Mouse (Mus musculus) brain, embryonic 18.5 days (tissue): ENCODE measurements around the gene Gpbp1l1.

Experiments
- DNase-seq: peaks from one replicate; pipeline ENCODE4 v3.0.0-alpha.2; 2012; ENCODE audit warnings: low read depth, low spot score

Gene Gpbp1l1

GRCm38 (mm10) chr4:116557306-116558121 is at the start of gene Gpbp1l1:
TSS of gene Gpbp1l1 (plus strand) at chr4:116557658.
- DNase-seq: peak; percentile 91

- no peak for DNase-seq
These were observed 26.3 kb upstream of the Gpbp1l1 start for GRCm38 (mm10) chr4:116531109-116531508.

- no peak for DNase-seq
These were observed 21.1 kb upstream of the Gpbp1l1 start for GRCm38 (mm10) chr4:116536351-116536750.

GRCm38 (mm10) chr4:116537737-116538136 is 19.7 kb upstream of the Gpbp1l1 start:
- no peak for DNase-seq

DNA sequence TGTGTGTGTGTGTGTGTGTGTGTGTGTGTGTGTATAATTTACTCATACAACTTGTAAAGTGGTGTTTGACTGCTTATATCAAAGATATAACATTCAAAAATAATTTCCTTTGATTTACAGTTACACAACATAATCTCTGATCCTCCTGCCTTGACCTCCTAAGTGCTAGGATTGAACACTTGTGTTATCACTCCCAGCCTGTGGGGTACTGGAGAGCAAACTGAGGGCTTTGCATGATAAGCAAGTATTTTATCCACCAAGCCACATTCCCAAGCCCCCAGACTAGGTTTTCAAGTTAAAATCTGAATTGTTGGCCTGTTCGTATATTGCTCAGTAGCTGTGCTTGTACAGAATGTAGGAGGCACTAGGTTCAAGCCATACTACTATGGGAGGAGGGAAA is 7.0 kb upstream of the Gpbp1l1 start:
- DNase-seq: no peak

DNA sequence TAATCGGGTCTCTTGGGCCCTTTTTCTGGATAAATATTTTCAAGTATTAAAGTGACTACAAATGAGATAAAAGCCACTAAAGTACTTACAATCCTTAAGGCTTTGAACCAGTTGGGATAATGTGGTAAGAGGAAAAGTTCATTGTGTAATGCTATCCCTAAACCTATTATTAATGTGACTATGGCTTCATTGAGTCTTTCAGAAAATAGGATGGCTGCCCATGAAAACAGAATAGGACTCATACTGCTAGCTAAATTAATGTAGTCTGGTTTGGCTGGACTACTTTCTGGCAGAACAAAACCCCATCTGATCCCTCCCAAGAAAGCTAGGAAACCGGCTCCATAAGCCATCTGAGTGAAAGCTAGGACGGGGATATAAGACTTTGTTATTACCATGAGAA is 4.4 kb upstream of the Gpbp1l1 start:
- DNase-seq: no peak

DNA sequence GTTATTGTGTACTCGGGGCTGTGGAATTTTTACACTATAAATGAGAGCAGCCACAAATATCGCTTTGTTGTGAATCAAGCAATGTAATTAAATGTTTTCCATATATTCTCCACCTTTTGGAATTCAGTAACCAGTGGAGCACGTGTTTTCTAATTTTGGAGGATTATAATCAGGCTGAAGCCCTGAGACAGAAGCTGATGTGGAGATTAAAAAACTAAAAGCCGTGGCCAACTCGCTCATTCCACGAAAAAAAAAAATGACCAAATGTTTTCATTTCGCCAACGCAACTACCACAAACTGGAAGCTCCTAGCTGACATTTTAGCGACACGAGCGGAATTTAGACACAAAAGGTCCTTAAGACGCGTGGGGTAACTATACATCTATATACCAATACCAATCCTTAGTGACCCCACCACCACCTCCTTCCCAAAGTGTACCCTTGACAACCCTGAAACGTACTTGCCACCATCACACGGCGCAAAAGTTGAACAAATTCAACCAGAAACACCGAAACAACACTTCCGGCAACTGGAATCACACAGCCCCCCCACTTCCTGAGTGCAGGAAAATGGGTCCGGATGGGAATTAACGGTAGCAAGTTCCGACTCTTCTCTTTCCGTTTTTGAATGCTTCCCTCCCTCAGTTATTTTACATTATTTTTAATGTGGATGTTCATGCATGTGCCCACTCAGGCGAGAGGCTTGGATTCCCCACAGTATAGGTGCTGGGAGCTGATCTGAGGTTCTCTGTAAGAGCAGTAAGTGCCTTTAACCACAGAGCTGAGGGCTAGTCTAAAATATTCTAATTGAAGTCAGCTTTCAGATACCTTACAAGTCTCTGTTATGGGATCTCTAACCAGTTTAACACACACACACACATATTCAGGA is 1.8 kb upstream of the Gpbp1l1 start, which contains the start of gene Tmem69:
TSS of gene Tmem69 (minus strand) at position 524 of the 888 bp plus-strand sequence.
- peak; percentile 72 for DNase-seq

- peak; percentile 91 for DNase-seq
These were observed 725 bp upstream of the Gpbp1l1 start for GRCm38 (mm10) chr4:116556561-116557305.

- no peak for DNase-seq
These were observed 859 bp downstream of the Gpbp1l1 start for GRCm38 (mm10) chr4:116558151-116558882.

- DNase-seq: no peak
These were observed 38.3 kb downstream of the Gpbp1l1 start for GRCm38 (mm10) chr4:116595793-116596192.

GRCm38 (mm10) chr4:116596379-116596778 is 38.9 kb downstream of the Gpbp1l1 start, which contains the start of gene Ccdc17:
TSS of gene Ccdc17 (plus strand) at chr4:116596654.
- no peak for DNase-seq

GRCm38 (mm10) chr4:116596978-116597881 is 39.8 kb downstream of the Gpbp1l1 start:
- DNase-seq: peak; percentile 70

DNA sequence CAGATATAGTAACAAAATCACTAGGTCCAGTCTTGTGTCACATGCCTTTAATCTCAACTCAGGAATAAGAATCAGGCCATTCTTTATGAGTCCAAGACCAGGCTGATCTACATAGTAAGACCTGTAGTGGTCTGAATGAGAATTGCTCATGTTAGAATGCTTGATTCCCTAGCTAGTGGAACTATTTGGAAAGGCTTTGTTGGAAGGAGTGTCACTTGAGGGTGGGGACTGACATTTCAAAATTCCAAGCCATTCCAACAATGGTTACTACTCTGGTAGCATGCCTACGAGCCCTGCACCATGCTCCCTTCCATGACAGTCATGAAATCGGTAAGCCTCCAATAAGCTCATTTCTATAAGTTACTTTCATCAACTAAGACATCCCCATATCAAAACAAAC is 55.2 kb downstream of the Gpbp1l1 start:
- no peak for DNase-seq

- no peak for DNase-seq
These were observed 57.8 kb downstream of the Gpbp1l1 start for GRCm38 (mm10) chr4:116615237-116615636.

GRCm38 (mm10) chr4:116624831-116625230 is 67.4 kb downstream of the Gpbp1l1 start:
- no peak for DNase-seq

DNA sequence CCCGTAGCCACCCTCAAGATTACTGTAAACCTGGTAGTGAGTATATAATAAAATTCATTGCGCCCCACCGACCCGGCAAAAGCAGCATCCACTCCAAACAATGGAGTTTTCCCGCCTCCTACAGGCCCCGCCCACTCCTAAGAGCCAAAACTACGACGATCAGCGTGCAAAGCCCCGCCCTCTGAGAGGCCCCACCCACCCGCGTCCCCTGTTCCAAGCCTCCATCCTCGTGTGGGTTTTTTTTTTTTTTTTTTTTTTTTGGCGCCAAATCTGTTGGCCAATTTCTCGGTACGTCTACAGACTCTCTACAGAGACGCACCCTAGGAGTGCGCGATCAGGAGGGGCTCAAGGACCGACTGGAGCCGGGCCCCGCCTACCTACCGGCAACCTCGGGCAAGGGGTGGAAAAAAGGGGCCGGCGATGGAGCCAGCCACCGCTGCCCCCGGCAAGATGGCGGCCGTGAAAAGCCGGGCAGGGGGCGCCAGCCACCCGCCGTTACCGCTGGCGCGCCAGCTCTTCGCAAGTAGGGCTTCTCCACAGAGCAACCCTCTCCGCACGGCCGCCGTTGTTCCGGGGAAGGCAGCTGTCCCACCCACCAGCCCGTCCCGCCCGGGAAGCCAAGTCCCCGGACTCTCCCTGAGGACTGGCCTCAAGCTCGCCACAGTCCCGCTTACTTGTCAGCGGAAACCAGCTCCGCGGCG is 69.3 kb downstream of the Gpbp1l1 start:
- DNase-seq: peak; percentile 78

DNA sequence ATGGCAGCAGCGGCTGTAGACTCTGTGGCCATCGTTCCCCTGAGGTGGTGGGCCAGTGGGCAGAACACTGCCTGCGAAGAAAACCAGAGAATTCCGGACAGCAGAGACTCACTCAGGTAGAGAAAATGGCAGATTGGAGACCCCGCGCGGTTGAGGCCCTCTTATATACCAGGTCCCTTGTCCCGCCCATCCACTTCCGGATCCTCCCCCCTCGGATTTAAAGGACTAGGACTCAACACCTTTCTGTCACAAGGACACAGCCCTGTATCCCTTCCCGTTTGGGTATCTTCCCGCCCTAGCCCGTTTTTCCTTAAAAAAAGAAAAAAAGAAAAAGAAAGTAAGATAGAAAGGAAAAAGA is 69.9 kb downstream of the Gpbp1l1 start:
- DNase-seq: peak; percentile 86

GRCm38 (mm10) chr4:116627722-116628662 is 70.5 kb downstream of the Gpbp1l1 start, which contains the start of gene Nasp:
TSS of gene Nasp (minus strand) at chr4:116627941.
- DNase-seq: peak; percentile 77
